Mouse (Mus musculus): Measurements from ENCODE around the gene Lrrc29.

Lrrc29 gene

GRCm38 (mm10) chr8:105326141-105326672, at the start of gene Lrrc29, which contains the start of gene Tmem208:
TSS of gene Lrrc29 (minus strand) at chr8:105326278.
TSS of gene Tmem208 (plus strand) at chr8:105326354.
- in situ Hi-C loops (cut with MboI; ENCODE audit: low pct_unique_long_range_greater_than_20kb in 1 of 2, low sequenced_read_pairs in 2 of 2, unreplicated experiment in 1 of 2) = no loop called here

DNA sequence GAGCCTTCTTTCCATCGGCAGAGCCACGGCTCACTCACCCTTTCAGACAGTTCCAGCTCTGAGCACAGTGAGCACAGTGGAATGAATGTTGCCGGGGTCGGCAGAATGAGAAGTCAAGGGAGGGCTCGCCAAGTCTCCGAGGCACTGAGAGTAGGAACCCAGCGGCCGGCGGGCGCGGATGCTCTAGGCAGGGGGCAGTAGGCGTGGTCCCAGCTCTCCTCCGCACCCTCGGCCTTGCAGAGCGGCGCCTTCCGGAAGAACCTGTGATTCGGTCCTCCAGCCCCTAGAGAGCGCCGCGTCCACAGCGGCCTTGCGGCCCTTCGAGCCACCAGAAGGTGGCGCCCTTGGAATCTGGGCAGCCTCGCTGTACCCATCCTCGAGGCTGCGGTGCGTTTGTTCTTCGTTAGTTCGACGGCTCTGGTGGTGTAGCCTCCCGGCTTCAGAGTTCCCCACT, 48.5 kb upstream of the Lrrc29 start:
- in situ Hi-C loops (cut with MboI; ENCODE audit: low pct_unique_long_range_greater_than_20kb in 1 of 2, low sequenced_read_pairs in 2 of 2, unreplicated experiment in 1 of 2) = no loop called here

- in situ Hi-C loops (cut with MboI; ENCODE audit: low pct_unique_long_range_greater_than_20kb in 1 of 2, low sequenced_read_pairs in 2 of 2, unreplicated experiment in 1 of 2) = no loop called here
Measured at GRCm38 (mm10) chr8:105373032-105373431, 47.0 kb upstream of the Lrrc29 start, which contains the start of gene Plekhg4. TSS of gene Plekhg4 (plus strand) at chr8:105373274.

DNA sequence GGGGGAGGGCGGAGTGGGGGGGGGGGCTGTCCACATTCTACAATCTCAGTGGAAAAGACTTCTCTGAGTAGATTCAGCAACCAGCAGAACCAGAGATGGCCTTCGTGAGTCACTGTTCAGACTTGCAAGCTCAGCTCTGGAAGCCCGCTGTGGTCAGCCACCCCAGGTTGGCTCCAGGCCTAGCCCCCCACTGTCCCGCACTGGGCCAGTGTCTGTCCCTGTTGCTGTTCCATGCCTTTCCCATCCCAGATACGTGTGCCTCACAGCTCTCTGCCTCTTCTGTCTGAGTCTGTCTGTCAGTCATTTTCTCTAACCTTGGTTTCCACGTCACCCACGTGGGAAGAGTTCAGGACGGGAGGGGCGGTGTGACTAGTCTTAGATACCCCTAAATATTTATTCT, 46.4 kb upstream of the Lrrc29 start:
- in situ Hi-C loops (cut with MboI; ENCODE audit: low pct_unique_long_range_greater_than_20kb in 1 of 2, low sequenced_read_pairs in 2 of 2, unreplicated experiment in 1 of 2) = no loop called here

GRCm38 (mm10) chr8:105367107-105367506, 41.0 kb upstream of the Lrrc29 start:
- in situ Hi-C loops (cut with MboI; ENCODE audit: low pct_unique_long_range_greater_than_20kb in 1 of 2, low sequenced_read_pairs in 2 of 2, unreplicated experiment in 1 of 2) = no loop called here

- in situ Hi-C loops (cut with MboI; ENCODE audit: low pct_unique_long_range_greater_than_20kb in 1 of 2, low sequenced_read_pairs in 2 of 2, unreplicated experiment in 1 of 2) = no loop called here
Measured at GRCm38 (mm10) chr8:105361751-105362702, 35.9 kb upstream of the Lrrc29 start.

DNA sequence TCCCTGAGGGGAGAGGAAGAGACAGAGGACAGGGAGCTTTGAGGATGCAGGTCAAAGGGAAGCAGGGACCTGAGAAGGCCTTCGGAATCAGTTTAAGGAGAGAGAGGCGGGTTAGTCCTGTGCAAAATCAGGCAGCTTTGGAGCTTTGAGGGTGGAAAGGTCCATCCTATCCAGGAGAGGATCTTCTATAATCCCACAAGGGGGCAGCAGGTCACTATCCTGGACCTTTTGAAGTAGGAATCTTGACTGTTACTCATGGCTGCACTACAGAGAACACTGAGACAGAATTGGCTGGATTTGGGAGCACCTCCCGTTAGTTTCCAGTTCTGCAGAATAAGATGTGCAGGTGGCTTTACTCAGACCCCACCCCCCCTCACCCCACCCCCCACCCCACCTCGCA, 33.6 kb upstream of the Lrrc29 start:
- in situ Hi-C loops (cut with MboI; ENCODE audit: low pct_unique_long_range_greater_than_20kb in 1 of 2, low sequenced_read_pairs in 2 of 2, unreplicated experiment in 1 of 2) = no loop called here

GRCm38 (mm10) chr8:105359208-105359607, 33.1 kb upstream of the Lrrc29 start:
- in situ Hi-C loops (cut with MboI; ENCODE audit: low pct_unique_long_range_greater_than_20kb in 1 of 2, low sequenced_read_pairs in 2 of 2, unreplicated experiment in 1 of 2) = no loop called here

GRCm38 (mm10) chr8:105356681-105357080, 30.6 kb upstream of the Lrrc29 start:
- in situ Hi-C loops (cut with MboI; ENCODE audit: low pct_unique_long_range_greater_than_20kb in 1 of 2, low sequenced_read_pairs in 2 of 2, unreplicated experiment in 1 of 2) = no loop called here

DNA sequence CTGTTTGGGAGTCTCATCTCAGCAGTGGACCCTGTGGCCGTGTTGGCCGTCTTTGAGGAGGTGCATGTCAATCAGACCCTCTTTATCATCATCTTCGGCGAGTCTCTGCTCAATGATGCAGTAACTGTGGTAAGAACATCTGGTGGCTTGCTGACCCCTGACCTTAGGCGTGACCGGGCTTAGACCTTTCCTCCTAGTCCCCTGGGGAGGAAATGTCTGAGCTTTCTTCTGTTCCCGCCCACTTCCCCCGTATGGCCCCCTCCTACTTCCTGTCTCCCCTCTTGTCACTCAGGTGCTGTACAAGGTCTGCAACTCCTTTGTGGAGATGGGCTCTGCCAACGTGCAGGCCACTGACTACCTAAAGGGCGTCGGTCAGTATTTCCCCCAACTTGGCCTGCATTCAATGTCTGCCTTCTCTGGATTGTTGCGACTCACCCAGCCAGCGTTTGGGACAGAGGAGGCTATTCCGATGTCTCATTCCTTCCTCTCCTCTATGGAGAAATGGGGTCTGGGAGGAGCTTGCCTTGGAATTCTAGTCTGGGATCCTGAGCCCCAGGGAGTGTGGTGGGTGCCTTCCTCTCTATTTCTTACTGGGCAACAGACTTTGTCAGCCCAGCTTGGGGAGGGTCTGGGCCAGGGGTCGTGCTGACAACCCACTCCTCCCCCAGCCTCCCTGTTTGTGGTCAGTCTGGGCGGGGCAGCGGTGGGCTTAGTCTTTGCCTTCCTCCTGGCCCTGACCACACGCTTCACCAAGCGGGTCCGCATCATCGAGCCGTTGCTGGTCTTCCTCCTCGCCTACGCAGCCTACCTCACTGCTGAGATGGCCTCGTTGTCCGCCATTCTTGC, 29.3 kb upstream of the Lrrc29 start:
- in situ Hi-C loops (cut with MboI; ENCODE audit: low pct_unique_long_range_greater_than_20kb in 1 of 2, low sequenced_read_pairs in 2 of 2, unreplicated experiment in 1 of 2) = no loop called here

DNA sequence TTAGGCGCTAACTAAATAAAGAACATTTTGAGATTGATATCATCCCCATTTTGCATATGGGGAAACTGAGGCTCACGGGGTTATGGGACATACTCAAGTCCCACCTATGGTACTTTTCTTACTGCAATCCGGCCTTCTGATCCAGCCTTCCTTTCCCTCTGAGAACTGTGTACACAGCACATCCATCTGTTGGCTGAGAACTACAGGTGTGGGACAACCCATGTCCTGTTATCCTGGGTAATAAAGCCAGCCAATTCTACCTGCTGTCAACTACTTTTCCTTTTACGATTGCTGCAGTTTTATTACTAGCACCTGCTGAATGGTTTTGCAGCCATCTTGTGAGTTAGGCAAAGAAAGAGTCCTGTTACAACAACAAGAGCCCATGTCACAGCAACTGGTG, 28.5 kb upstream of the Lrrc29 start:
- in situ Hi-C loops (cut with MboI; ENCODE audit: low pct_unique_long_range_greater_than_20kb in 1 of 2, low sequenced_read_pairs in 2 of 2, unreplicated experiment in 1 of 2) = no loop called here

DNA sequence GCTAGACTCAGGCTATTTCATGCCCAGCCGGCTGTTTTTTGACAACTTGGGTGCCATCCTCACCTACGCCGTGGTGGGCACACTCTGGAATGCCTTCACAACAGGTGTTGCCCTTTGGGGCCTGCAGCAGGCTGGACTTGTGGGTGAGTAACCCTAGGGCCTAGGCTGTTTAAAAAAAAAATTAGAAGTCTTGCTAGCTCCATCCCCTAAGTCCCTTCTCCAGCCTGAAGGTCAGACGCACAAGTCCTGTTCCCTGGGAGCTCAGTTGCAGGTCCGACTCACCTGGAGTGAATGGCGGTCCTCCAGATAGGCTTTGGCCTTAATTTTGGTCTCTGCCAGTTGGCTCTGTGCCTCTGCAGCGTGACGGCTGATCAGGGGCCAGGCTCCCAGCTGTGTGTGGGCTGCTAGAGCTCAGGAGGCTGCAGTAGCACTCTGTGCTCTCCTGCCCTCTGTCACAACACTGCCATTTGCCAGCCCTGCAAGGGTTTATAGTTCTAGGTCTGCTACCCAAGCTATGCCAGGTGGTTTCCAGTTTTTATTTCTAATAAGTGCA, 27.6 kb upstream of the Lrrc29 start:
- in situ Hi-C loops (cut with MboI; ENCODE audit: low pct_unique_long_range_greater_than_20kb in 1 of 2, low sequenced_read_pairs in 2 of 2, unreplicated experiment in 1 of 2) = no loop called here

DNA sequence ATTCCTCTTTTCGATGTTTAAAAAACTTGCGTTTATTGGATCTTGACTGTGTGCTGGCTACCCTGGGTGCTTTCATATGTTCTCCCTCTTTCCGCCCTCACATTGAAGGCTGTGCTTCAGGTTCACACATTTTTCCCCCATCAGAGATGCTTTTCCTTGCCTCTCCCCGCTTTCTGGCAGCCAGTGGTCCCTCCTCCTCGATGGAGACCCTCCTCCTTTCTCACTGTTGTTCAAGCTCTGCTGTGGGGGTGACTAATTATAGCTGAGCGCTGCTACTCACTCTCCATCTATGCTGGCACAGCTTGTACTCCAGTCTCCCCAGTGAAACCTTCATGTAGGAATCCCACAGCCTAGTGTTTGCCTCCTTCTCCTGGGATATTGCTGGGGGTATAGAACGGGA, 24.1 kb upstream of the Lrrc29 start:
- in situ Hi-C loops (cut with MboI; ENCODE audit: low pct_unique_long_range_greater_than_20kb in 1 of 2, low sequenced_read_pairs in 2 of 2, unreplicated experiment in 1 of 2) = no loop called here

GRCm38 (mm10) chr8:105349096-105349771, 23.2 kb upstream of the Lrrc29 start:
- in situ Hi-C loops (cut with MboI; ENCODE audit: low pct_unique_long_range_greater_than_20kb in 1 of 2, low sequenced_read_pairs in 2 of 2, unreplicated experiment in 1 of 2) = no loop called here

GRCm38 (mm10) chr8:105348450-105349095, 22.5 kb upstream of the Lrrc29 start, which contains the start of gene Slc9a5:
TSS of gene Slc9a5 (plus strand) at chr8:105348843.
- in situ Hi-C loops (cut with MboI; ENCODE audit: low pct_unique_long_range_greater_than_20kb in 1 of 2, low sequenced_read_pairs in 2 of 2, unreplicated experiment in 1 of 2) = no loop called here

GRCm38 (mm10) chr8:105347428-105348221, 21.5 kb upstream of the Lrrc29 start, which contains the start of gene Fhod1:
TSS of gene Fhod1 (minus strand) at chr8:105347953.
- in situ Hi-C loops (cut with MboI; ENCODE audit: low pct_unique_long_range_greater_than_20kb in 1 of 2, low sequenced_read_pairs in 2 of 2, unreplicated experiment in 1 of 2) = no loop called here
